Mouse (Mus musculus) right cerebral cortex, postnatal 36 days (tissue): ENCODE measurements around the gene Ap1s3.
"Not testable (repeated sequence)": the region's sequence is repeated elsewhere in the genome, so short reads cannot be mapped to it uniquely, and the experiment has no call there.

Experiments used
- DNase-seq, 2 experiments: peaks; one replicate each; pipeline ENCODE4 v3.0.0; 2022; ENCODE audit warnings: low spot score in 2 of 2, mixed read lengths in 1 of 2

Gene Ap1s3

DNA sequence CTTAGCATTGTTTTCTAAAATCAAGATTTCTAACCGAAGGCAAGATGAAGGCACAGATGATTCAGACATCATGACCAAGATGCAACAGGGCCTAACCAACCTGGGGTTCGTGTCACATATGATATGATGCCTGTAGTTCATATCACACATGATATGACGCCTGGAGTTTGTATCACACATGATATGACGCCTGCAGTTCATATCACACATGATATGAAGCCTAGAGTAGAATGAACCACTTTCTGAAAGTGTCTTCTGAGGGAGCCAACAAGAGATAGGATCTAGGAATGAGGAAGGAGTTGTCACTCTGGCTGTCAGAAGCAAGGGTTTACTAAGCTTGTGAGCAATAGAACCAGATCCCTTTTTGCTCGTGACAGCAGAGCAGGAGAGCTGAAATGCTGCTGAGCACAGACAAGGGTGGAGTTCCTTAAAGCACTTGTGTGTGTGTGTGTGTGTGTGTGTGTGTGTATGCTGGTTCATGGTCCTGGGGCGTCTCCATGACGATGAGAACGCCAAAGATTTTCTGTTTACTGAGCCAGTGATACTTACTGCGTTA is 2.3 kb downstream of the Ap1s3 start:
- DNase-seq = no peak

DNA sequence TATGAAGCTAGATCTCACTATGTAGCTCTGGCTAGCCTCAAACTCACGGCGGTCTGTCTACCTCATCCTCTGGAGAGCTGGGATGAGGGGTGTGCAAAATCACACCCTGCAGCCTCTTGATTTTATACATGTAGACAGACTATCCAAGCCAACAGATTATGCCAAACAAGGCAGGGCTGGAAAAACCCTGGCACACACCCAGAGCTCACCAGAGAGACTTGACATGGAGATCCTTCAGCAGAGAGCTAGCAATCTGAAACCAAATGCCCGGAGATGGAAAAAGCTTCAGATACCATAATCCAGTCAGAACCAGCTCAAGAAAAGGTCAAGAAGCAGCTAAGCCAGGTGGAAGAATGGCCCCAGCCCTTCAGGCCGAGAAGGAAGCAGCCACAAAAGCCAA is 6.9 kb downstream of the Ap1s3 start:
- no peak for DNase-seq

DNA sequence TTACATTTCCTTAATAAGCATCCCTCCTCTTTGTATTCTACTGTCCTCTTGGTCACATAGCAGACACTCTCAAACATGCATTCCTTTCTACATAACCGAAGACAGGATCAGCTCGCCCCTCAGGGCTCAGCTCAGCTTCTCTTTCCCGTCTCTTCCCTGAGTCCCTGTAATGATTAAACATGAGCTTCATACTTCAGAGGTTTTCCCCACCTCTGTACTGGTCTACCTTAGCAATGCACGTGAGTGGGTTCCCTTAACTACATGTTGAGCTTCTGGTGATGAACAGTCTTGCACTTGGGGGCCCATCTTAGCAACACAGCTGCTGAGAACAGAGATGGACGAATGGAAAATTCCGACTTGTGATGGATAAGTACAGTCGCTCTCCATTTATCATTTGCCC is 12.2 kb downstream of the Ap1s3 start:
- no peak for DNase-seq

DNA sequence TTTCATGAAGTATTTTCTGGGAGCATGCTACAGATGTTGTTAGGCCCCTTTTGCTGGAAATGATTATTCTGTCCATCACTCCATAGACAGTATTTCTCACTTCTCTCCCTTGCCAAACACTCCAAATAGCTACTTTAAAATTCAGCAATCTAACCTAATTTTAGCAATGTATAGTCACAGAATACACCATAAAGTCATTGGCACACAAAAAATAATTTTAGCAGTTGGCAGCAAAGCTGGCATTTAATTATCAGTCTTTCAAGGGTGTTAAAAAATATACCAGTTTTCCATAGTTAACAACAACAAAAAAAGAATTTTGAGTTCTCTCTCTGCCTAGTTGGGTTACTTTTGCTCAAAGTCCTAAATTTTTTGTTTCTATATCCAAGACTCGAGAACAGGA is 14.4 kb downstream of the Ap1s3 start:
- DNase-seq = no peak

DNA sequence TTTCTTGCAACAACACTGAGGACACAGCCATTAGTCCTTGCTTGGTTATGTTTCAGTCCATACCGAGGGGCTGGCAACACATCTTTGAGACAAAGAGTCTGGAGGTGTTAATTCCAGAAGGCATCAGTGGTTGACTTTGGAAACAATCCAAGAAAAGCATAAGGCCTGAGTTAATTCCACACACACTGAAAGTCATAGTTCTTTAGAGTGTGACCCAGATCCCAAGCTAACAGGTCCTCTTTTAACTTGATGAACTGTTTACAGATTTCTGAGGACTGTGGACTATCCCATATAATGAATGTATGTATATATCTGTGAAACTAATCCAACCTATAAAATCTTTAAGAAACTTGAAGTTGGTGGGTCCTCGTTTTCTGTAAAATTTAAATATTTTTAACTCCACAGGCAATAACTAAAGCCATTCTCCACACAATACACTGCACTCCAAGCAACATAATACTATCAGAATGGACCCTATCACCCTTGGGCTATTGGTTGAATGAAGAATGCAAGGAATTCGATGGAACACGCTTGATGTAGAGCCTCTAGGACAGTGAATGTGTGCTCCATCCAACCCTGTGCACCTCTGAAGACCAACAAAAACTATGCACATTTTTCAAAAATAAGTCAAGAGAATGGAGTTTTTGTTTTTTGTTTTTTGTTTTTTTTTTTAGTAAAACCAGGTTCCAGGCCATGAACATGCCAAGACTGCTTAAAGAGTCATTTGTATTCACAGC is 15.8 kb downstream of the Ap1s3 start:
- DNase-seq = no peak

DNA sequence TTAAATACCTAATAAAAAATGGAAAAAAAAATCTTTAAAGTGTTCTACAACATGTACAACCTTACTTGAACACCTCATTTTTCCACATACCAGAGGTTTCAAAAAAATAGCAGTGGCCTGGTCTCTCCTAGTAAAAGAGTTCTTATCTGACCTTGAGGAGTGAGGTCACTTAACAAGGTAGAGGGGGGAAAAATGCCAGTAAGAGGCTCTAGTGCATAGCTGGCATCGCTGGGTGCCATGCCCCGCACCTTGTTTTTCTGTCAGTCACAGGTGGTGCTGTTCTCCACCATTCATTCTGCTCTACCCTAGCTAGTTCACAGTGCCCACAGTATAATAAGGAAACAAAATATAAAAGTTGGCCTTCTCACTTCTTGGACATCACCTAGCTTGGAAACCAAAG is 16.8 kb downstream of the Ap1s3 start:
- no peak for DNase-seq

DNA sequence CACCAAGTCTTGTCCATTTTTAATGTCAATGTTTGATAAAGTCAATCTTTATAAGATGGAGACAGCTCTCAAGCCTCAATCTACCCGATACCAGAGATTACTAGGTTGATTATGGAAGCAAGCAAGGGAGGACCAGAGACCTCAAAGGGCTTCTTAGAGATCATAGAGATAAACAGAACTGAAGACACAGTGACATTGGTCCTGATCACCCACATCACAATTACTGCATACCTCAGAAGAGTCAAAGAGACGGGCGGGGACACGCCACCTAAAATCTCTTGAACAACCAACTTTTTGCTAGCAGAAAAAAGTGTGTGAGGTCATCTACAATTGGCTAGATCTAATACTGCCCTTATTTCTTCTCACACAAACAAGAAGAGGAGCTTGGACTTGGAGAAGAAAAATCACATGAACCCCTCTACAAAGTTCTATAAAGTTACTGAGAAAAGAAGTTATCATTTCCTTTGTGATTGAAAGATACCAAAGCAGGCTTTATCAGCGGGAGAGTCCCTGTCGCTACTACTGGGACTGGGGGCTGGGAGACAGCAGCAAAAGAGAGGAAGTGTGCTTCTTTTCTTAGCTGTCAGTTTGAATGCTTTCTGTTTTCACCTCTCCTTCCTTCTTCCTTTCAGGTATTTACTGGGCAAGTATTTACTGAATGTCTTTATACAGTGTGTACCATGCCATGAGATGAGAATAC is 28.2 kb downstream of the Ap1s3 start:
- DNase-seq = no peak

DNA sequence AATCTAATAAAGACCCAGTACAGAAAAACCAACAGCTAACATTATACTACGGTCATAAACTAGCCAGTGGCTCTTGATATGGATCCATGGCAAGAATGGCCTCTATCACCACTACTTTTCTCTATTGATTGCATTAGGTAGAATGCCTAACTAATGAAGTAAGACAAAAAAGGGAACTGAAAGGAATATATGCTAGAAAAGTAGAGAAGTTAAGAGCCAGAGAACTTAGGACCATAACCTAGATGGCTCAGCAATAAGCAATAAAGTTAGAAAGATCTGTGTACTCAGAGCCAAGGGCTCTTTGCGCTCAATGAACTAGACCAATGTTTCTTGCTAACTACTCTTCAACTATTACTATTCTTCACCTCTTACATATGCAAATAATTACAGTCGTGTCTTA is 29.1 kb downstream of the Ap1s3 start:
- DNase-seq = no peak

DNA sequence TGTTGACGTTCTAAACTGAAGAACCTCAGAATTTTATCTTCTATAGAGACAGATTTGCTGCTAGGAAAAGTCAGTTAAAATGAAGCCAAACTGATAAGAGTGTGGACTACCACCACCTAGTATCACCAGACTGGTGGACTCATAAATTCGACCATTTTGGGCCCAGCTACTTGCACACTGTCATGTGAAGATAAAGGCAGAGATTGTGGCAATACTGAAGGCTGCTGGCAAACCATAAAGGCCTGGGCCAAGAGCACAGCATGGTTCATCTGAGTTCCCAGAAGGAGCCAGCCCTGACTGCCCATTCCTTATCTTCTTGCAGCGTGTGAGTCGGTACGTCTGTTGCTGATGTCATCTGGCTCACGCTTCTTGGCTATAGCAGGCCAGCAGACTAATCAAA is 30.4 kb downstream of the Ap1s3 start:
- DNase-seq = no peak

DNA sequence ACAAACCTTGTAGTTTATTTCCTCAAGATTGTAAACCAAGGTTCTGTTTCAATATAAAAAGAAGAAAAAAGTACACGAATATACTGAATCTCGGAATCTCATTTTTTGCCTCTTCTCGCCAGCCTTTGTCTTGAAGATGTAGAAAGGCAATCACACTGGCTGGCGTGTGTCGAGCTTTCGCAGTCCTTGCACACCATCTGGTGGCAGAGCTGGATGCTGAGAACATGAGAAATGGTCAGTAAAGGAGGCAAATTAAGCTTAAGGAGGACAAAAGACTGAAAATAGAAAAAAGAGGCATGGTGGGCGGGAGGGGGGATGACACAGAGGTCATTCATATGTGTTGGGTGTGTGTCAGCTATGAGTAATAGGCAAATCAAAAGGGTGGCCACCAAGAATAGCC is 31.6 kb downstream of the Ap1s3 start:
- DNase-seq = peak; percentile 54 to 56

DNA sequence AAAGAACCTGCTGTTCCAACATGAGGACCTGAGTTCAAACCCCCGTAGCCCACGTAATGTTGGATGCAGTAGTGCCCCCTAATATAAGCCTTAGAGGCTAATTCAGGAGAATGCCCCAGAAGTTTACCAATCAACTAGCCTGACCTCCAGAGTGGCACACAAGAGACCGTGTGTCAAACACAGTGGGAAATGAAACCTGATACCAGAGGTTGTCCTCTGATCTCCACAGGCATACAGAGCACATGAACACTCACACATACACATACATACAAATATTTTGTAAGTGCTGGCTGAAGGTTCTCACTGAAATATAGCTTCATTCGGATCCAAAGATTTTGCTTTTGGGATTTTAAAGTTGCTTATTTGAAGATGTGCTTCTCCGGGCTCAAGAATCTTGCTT is 32.1 kb downstream of the Ap1s3 start:
- DNase-seq = no peak

DNA sequence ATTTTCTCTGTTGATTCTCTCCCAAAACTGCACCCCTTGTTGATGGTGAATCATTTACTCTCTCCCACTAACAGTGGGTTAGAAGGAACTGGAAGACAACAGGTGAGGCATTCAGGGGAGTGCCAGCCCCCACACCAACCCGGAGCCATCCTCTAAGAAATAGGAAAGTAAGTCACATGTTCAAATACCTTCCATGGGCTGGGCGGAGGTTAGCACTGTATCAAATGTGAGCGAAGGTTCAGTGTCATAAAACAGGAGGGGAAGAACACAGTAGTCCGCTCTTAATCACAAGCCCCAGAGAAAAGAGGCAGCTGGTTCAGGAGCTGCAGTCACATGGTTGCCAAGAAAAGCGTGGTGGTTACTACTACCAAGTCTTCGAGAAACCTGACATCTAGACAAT is 32.7 kb downstream of the Ap1s3 start:
- DNase-seq = no peak

DNA sequence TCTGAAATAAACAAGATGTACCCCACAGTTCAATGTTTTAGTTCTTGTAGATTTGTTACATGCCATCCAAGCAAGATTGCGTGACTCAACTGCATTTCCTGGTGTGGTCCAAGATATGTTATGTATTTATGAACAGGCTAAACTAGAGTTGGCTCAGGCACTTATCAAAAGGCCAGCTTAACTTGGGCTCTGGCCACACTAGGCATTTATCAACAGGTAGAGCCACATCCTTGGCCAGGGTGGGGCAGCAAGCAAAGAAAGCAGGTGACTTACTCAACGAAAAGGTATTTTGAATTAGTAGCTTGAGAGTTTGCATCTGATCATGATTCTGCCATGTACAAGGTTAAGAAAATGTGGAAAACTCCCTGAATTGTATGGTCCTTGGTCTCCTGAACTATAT is 34.0 kb downstream of the Ap1s3 start:
- DNase-seq = no peak

DNA sequence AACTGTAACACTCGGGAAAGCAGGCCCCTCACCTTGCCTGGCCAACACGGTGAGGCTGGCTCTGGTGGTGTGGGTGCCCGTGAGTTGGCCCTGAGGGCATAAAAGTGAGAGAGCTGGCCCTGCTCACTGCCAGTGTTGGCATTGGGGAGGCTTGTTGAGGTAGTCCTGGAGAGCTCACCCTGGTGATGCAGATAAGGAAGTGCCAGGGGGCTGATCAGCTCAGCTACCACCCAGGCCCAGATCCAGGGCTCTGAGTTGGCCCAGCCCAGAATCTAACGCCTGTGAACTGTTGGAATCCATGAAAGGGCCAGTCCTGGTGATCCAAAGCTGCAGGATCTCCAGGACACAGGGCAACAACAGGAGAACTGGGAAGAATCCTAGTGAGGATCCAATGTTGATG is 40.3 kb downstream of the Ap1s3 start:
- no peak for DNase-seq

DNA sequence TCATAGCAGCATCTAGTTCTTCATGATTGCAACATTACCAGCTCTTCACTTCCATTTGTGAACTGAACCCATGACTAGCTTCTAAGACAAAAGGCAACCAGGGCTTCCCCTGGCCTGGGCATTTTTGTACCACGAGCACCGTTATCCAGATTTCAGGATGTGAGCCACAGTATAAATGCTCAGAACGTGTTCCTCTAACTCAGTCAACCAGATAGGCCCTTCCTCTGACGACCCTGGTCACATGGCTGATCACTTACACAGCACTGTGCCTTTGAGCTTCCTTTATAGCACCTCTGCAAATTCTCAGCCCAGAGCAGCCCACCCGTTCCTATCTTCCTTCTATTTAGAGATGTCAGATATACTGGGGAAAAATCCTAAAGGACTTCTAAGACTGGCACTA is 42.0 kb downstream of the Ap1s3 start:
- no peak for DNase-seq

DNA sequence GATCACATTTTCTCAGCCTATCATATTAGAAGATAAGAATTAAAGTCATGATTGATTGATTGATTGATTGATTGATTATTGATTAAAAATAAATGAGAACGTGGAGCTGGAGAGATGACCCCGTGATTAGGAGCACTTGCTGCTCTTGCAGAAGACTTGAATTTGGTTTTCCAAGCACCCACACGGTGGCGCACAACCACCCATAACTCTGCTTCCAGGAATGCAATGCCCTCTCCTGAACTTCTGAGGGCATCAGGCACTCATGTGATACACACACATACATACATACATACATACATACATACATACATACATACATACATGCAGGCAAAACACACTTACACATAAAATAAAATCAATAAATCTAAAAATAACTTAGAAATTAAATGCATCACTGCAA is 45.6 kb downstream of the Ap1s3 start:
- DNase-seq = no peak

DNA sequence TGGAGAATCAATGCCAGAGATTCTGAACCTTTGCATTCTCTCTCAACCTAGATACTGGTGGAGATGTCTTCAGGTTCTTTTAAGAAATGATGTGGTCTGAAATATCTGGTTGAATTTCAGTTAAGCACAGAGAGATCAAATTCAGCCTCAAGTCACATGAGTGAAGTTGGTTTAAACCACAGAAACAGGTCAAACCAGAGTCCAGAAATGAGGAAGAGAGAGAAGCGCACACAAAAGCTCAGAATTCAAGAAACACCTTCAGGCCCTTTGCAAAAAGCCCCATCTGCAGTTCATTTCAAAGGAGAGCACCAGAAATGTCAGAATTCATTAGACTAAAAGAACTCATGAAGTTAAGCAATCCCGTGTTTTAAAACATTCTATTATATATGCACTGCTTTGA is 52.3 kb downstream of the Ap1s3 start:
- no peak for DNase-seq

DNA sequence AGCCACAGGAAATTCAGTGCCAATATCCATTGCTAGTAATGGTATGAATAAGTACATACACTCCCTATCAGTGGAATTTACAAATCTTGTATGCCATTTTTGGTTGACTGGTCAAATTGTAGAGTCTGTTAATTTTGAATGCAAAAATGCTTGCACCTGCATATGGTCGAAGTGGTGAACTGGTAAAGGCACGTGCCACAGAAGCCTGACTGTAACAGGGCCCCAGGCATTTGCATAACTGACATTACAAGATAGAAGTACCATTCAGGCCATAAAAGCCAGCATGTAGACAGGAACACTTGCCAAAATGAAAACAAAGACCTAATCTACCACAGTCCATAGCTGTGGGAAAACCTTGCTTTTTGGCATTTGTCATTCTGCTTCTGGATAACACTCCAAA is 55.3 kb downstream of the Ap1s3 start:
- DNase-seq = no peak

DNA sequence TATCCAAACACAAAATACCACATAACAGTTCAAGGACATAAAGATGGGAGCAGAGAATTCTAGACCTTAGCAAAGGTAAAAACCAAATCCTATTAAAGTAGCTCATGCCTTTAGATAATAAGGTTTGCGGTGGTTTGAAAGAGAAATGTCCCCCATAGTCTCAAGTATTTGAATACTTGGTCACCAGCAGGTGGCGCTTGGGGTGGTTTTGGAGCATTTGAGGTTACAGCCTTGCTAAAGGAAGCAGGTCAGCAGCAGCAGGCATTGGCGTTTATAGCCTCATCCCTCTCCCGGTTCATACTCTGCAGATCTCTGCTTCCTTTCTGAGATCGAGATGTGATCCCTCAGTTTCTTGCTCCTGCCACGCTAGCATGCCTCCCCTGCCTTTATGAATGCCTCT is 57.3 kb downstream of the Ap1s3 start:
- no peak for DNase-seq

DNA sequence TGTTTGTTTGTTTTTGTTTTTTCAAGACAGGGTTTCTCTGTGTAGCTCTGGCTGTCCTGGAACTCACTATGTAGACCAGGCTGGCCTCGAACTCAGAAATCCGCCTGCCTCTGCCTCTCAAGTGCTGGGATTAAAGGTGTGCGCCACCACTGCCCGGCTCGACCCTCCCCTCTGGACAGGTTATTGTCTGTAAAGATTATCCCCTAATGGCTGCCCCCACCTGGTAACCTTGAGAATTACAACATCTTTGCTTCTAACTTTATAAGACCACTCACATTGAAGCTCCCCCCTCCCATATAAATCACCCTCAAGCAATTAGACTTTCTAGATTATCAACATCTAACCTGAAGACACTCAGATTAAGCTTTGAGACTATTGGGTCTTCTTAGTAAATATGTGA is 60.5 kb downstream of the Ap1s3 start:
- not testable (repeated sequence) for DNase-seq

DNA sequence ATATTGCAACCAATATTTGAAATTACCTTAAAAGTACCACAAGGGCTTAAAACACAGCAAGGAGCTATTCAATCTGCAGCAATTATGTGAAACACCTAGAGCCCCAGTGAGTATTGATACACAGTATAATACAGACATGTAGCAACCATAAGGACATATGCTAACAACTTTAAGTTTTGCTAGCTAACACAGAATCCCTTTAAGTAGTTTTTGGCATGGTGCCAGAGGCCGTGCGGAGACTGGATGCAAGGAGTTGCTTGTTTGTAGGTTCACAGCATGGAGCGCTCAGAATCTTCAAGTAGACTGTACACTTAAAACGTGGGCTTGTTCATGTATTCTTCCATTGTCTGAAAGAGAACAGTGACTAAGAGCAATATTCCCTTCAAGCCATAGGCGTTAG is 62.9 kb downstream of the Ap1s3 start:
- not testable (repeated sequence) for DNase-seq

DNA sequence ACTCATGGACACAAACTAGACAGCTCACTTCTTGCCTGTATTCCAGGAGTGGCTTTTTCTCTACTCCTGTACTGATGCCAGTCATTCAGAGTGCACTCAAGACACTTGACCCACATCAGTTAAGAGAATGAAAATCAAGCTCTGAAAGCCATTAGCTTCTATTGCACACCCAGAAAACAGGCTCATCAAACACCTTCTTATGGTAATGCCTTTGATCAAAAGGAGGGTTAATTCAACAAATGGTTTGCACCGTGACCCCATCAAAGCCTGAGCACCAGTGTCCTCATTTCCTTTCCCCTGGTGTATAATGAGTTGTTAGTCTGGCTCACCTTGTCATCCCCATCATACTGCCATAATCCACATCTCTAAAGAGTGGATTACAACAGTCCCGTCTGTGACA is 69.3 kb downstream of the Ap1s3 start:
- no peak for DNase-seq

DNA sequence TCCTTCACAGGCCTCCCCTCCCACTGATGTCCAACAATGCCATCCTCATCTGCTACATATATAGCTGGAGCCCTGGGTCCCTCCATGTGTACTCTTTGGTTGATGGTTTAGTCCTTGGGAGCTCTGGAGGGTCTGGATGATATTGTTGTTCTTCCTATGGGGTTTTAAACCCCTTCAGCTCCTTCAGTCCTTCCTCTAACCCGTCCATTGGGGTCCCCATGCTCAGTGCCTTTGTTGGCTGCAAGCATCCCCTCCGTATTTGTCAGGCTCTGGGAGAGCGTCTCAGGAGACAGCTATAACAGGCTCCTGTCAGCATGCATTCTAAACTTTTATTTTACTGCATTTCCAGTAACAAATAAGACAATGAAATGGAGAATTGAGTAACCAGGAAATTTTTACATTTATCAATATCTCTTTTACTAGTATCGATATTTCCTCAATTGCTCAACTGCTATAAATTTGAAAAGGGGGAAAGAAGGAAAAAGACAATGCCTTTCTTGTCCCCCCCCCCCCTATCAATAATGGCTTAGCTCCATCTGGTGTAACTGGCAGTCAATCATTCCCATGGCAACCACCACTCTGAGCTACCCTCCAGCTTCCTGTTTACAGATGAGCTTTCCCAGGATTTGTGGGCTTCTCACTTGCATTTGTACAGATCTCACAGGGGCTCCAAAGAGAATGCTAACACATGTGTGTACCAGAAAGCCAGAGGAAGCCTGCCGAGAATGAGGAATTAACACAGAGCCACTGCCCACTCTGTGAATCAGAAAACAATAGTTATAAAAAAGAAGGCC is 73.2 kb downstream of the Ap1s3 start:
- DNase-seq = no peak
